ENCODE assay signal across 9 mouse cellular contexts in genomic region chrX:93297001-93297441, GRCm38 (mm10). TPM values are rescaled to one million over a fixed set of nuclear protein-coding genes. Genes with fewer than 3 reads are reported as not detected.
DNase-seq lines count a peak whose midpoint lies in the region; ATAC-seq and TF ChIP-seq lines count a peak whose summit lies in the region.
"Had no signal": no experiment of that assay in that cellular context is flagged by ENCODE, and none has a peak within 500 bp of the region (broad histone marks: within the 10 kb centered on the region; RNA-seq: fewer than 3 reads in every experiment).

No protein-coding gene starts in this region.

- TF ChIP-seq POLR2A in thymus, adult 2 months (IDR thresholded peaks at IDR 0.05; ENCODE audit: control insufficient read depth, extremely low read depth, insufficient read depth, low read length, poor library complexity): no peak

- no peaks in the 10 kb centered on the region for H3K9me3 ChIP-seq in heart, embryonic 12.5 days (replicated peaks)
- H3K9me3 ChIP-seq in hindbrain, embryonic 10.5 days: no peaks in the 10 kb centered on the region; the same call in 1 of the 2 replicates
- no peaks in the 10 kb centered on the region for H3K9me3 ChIP-seq in midbrain, embryonic 11.5 days (ENCODE audit: control insufficient read depth, low read length)

- no peak for DNase-seq in heart, postnatal 14 days
- DNase-seq in ES-CJ7 (ENCODE audit: low read depth, low spot score): peak; percentile 31
- peak; percentile 50 for DNase-seq in hindbrain, embryonic 10.5 days (ENCODE audit: low spot score)
- DNase-seq in midbrain, embryonic 11.5 days (ENCODE audit: low spot score, missing footprints): peak; percentile 91
- no peak for DNase-seq in left cerebral cortex, postnatal 36 days (ENCODE audit: low spot score in 2 of 2)
- no peak for DNase-seq in spleen, postnatal 36 days (ENCODE audit: low spot score in 2 of 2)
- DNase-seq in thymus, adult 2 months: no peak

- peaks cover 87% of the 10 kb centered on the region for H3K27me3 ChIP-seq in heart, embryonic 12.5 days (replicated peaks)
- H3K27me3 ChIP-seq in hindbrain, embryonic 10.5 days (ENCODE audit: insufficient read depth, poor library complexity, severe bottlenecking): peaks cover 100% of the 10 kb centered on the region
- H3K27me3 ChIP-seq in midbrain, embryonic 11.5 days (ENCODE audit: control insufficient read depth, insufficient read depth, low read length): peaks cover 86% of the 10 kb centered on the region
- H3K27me3 ChIP-seq in thymus, adult 2 months (ENCODE audit: control insufficient read depth, insufficient read depth, low read length): peaks cover 14% of the 10 kb centered on the region

- H3K4me3 ChIP-seq in heart, embryonic 12.5 days: peak overlapping the region; percentile 43
- H3K4me3 ChIP-seq in hindbrain, embryonic 10.5 days: peak overlapping the region; percentile 38
- peak overlapping the region; percentile 20; the same call in 1 of the 2 replicates for H3K4me3 ChIP-seq in midbrain, embryonic 11.5 days (ENCODE audit: low read depth, low read length)
- no peak overlapping the region for H3K4me3 ChIP-seq in thymus, adult 2 months (ENCODE audit: control insufficient read depth, insufficient read depth, low read length)
- H3K4me3 ChIP-seq: erythroblast, embryonic 14.5 days had no signal

- WGBS in heart, embryonic 12.5 days: 8% methylated on average over 40 of the region's 40 CpGs
- WGBS in hindbrain, embryonic 10.5 days: 16% methylated on average over 40 of the region's 40 CpGs
- WGBS in midbrain, embryonic 11.5 days: 12% methylated on average over 21 of the region's 40 CpGs
- WGBS in thymus, adult 2 months: 4% methylated on average over 32 of the region's 40 CpGs

- TF ChIP-seq CTCF in thymus, adult 2 months (IDR thresholded peaks at IDR 0.05; ENCODE audit: borderline replicate concordance, control insufficient read depth, extremely low read depth, insufficient read depth, low read length, poor library complexity): no peak

- H3K4me2 ChIP-seq in heart, embryonic 12.5 days: peak overlapping the region; percentile 69
- peak overlapping the region; percentile 39 for H3K4me2 ChIP-seq in midbrain, embryonic 11.5 days

- intact Hi-C loops in heart, postnatal 14 days (cut with DNase I): loop anchor here (10.0 kb wide), 2 partner anchors 168 to 232 kb away; no protein-coding TSS in a partner anchor
- intact Hi-C loops in left cerebral cortex, postnatal 36 days (cut with DNase I): no loop called here

- peaks cover 15% of the 10 kb centered on the region; the same call in 1 of the 2 replicates for H3K4me1 ChIP-seq in heart, embryonic 12.5 days (replicated peaks)
- H3K4me1 ChIP-seq in hindbrain, embryonic 10.5 days (replicated peaks): peaks cover 9% of the 10 kb centered on the region
- no peaks in the 10 kb centered on the region for H3K4me1 ChIP-seq in midbrain, embryonic 11.5 days (ENCODE audit: control insufficient read depth, insufficient read depth, low read length)
- peaks cover 3% of the 10 kb centered on the region; the same call in 1 of the 2 replicates for H3K4me1 ChIP-seq in thymus, adult 2 months (replicated peaks; ENCODE audit: control insufficient read depth, insufficient read depth, low read length)

- H3K27ac ChIP-seq in heart, embryonic 12.5 days (ENCODE audit: poor library complexity, severe bottlenecking): no peak overlapping the region
- no peak overlapping the region for H3K27ac ChIP-seq in hindbrain, embryonic 10.5 days
- no peak overlapping the region for H3K27ac ChIP-seq in midbrain, embryonic 11.5 days (ENCODE audit: low read depth, low read length)
- no peak overlapping the region for H3K27ac ChIP-seq in thymus, adult 2 months (ENCODE audit: control insufficient read depth, insufficient read depth, low read length)

- H3K36me3 ChIP-seq in heart, embryonic 12.5 days: no peaks in the 10 kb centered on the region
- H3K36me3 ChIP-seq in hindbrain, embryonic 10.5 days: no peaks in the 10 kb centered on the region
- H3K36me3 ChIP-seq in midbrain, embryonic 11.5 days (ENCODE audit: control insufficient read depth, insufficient read depth, low read length): no peaks in the 10 kb centered on the region
- no peaks in the 10 kb centered on the region for H3K36me3 ChIP-seq in thymus, adult 2 months (ENCODE audit: control insufficient read depth, insufficient read depth, low read length)

- no peak for ATAC-seq in heart, embryonic 12.5 days (ENCODE audit: insufficient number of reproducible peaks, low FRiP score)
- peak; percentile 67 for ATAC-seq in midbrain, embryonic 11.5 days (ENCODE audit: low FRiP score)

- no peak overlapping the region for H3K9ac ChIP-seq in heart, embryonic 12.5 days
- no peak overlapping the region for H3K9ac ChIP-seq in midbrain, embryonic 11.5 days (ENCODE audit: low read length)

RNA-seq across cellular contexts. Expression of gene Arx, which starts 10.8 kb away (rescaled TPM):
- 0.10 TPM in 1 of 2 replicates, not detected in the other for polyA plus RNA-seq in heart, embryonic 12.5 days (2016; fragmentation: Nextera tagmentation; extraction: Ambion mirVana)
- not detected for total RNA-seq in heart, postnatal 14 days (2021)
- 2.1 and 3.5 TPM in 2 replicates for polyA plus RNA-seq in hindbrain, embryonic 10.5 days (2016; fragmentation: Nextera tagmentation; extraction: Ambion mirVana)
- polyA plus RNA-seq in midbrain, embryonic 11.5 days (2014; fragmentation: Nextera tagmentation; extraction: Ambion mirVana): 6.3 and 7.5 TPM in 2 replicates
- total RNA-seq in left cerebral cortex, postnatal 36 days (2021): 10 to 100 TPM; 20.1 to 21.5 TPM
- not detected in 2 replicates for polyA plus RNA-seq in thymus, adult 2 months (2012; rRNA removed)
- polyA plus RNA-seq: erythroblast, embryonic 14.5 days had no signal

Comparison
In these comparisons a context has a peak if more than half of its experiments do, and no peak if none do; other contexts are left out.
1. DNase-seq: peak in ES-CJ7 (single experiment), hindbrain, embryonic 10.5 days (single experiment) and midbrain, embryonic 11.5 days (single experiment); none in heart, postnatal 14 days (0 of 2), left cerebral cortex, postnatal 36 days (0 of 2), spleen, postnatal 36 days (0 of 2) and thymus, adult 2 months (single experiment).